11 mouse cellular contexts compared by ENCODE assay signal in genomic region chr2:169636414-169636813, GRCm38 (mm10). TPM values are rescaled to one million over a fixed set of nuclear protein-coding genes. Genes with fewer than 3 reads are reported as not detected.
A peak's percentile ranks its signal among the peaks of the same experiment; 100 is the strongest.
DNase-seq lines count a peak whose midpoint lies in the region; ATAC-seq and TF ChIP-seq lines count a peak whose summit lies in the region.
"Had no signal": no experiment of that assay in that cellular context is flagged by ENCODE, and none has a peak within 500 bp of the region (broad histone marks: within the 10 kb centered on the region; RNA-seq: fewer than 3 reads in every experiment).

No protein-coding gene starts in this region.

- H3K4me1 ChIP-seq in forebrain, embryonic 12.5 days = peaks cover 18% of the 10 kb centered on the region
- H3K4me1 ChIP-seq in forebrain, embryonic 11.5 days (replicated peaks; ENCODE audit: control insufficient read depth, insufficient read depth, low read length) = no peaks in the 10 kb centered on the region
- peaks cover 7% of the 10 kb centered on the region; the same call in 1 of the 2 replicates for H3K4me1 ChIP-seq in lung, embryonic 14.5 days (ENCODE audit: insufficient read depth)
- peaks cover 14% of the 10 kb centered on the region; the same call in 1 of the 2 replicates for H3K4me1 ChIP-seq in neural tube, embryonic 14.5 days (ENCODE audit: control insufficient read depth, insufficient read depth, low read length)

- no peak overlapping the region for H3K9ac ChIP-seq in forebrain, embryonic 12.5 days
- H3K9ac ChIP-seq in forebrain, embryonic 11.5 days (ENCODE audit: low read length) = no peak overlapping the region
- peak overlapping the region; percentile 27 for H3K9ac ChIP-seq in lung, embryonic 14.5 days
- peak overlapping the region; percentile 97; the same call in 1 of the 2 replicates for H3K9ac ChIP-seq in neural tube, embryonic 14.5 days (replicated peaks; ENCODE audit: low read depth, low read length)

- ATAC-seq in forebrain, embryonic 12.5 days (ENCODE audit: low FRiP score) = no peak
- ATAC-seq in forebrain, embryonic 11.5 days (replicated peaks; ENCODE audit: low FRiP score) = no peak
- no peak for ATAC-seq in lung, embryonic 14.5 days (ENCODE audit: insufficient read depth)
- ATAC-seq in neural tube, embryonic 14.5 days (ENCODE audit: low read depth) = no peak
- ATAC-seq: inflammation-experienced regulatory T-cells, adult 6 months; Patski had no signal

- H3K4me2 ChIP-seq in forebrain, embryonic 12.5 days = peak overlapping the region; percentile 10; the same call in 1 of the 2 replicates
- H3K4me2 ChIP-seq in forebrain, embryonic 11.5 days (ENCODE audit: low read depth, low read length, severe bottlenecking) = no peak overlapping the region
- H3K4me2 ChIP-seq in lung, embryonic 14.5 days = peak overlapping the region; percentile 87
- peak overlapping the region; percentile 76 for H3K4me2 ChIP-seq in neural tube, embryonic 14.5 days (ENCODE audit: low read depth, low read length)

- no peaks in the 10 kb centered on the region for H3K36me3 ChIP-seq in forebrain, embryonic 12.5 days (replicated peaks)
- no peaks in the 10 kb centered on the region for H3K36me3 ChIP-seq in forebrain, embryonic 11.5 days (ENCODE audit: control insufficient read depth, insufficient read depth, low read length)
- no peaks in the 10 kb centered on the region for H3K36me3 ChIP-seq in lung, embryonic 14.5 days (ENCODE audit: insufficient read depth)
- H3K36me3 ChIP-seq in neural tube, embryonic 14.5 days (ENCODE audit: control insufficient read depth, insufficient read depth, low read length) = no peaks in the 10 kb centered on the region

- no peaks in the 10 kb centered on the region for H3K9me3 ChIP-seq in forebrain, embryonic 12.5 days
- no peaks in the 10 kb centered on the region for H3K9me3 ChIP-seq in forebrain, embryonic 11.5 days (ENCODE audit: control insufficient read depth, low read length)
- no peaks in the 10 kb centered on the region for H3K9me3 ChIP-seq in lung, embryonic 14.5 days (ENCODE audit: low read depth, low read length)
- H3K9me3 ChIP-seq in neural tube, embryonic 14.5 days (ENCODE audit: control insufficient read depth, low read length) = no peaks in the 10 kb centered on the region

- H3K27ac ChIP-seq in forebrain, embryonic 12.5 days = no peak overlapping the region
- no peak overlapping the region for H3K27ac ChIP-seq in forebrain, embryonic 11.5 days (ENCODE audit: low read depth, low read length)
- H3K27ac ChIP-seq in lung, embryonic 14.5 days (ENCODE audit: low read depth) = peak overlapping the region; percentile 56; the same call in 1 of the 2 replicates
- H3K27ac ChIP-seq in neural tube, embryonic 14.5 days (ENCODE audit: low read depth, low read length) = peak overlapping the region; percentile 40; the same call in 1 of the 2 replicates

- DNase-seq in forebrain, embryonic 11.5 days (ENCODE audit: low spot score) = no peak
- no peak for DNase-seq in lung, embryonic 14.5 days
- no peak for DNase-seq in lung, postnatal 4 days
- peak; percentile 35 for DNase-seq in kidney, postnatal 14 days
- DNase-seq in layer of hippocampus, postnatal 14 days (ENCODE audit: low spot score in 2 of 2) = no peak
- DNase-seq in adrenal gland, postnatal 25 days = no peak
- DNase-seq: left cerebral cortex, postnatal 4 days had no signal

- no peak for TF ChIP-seq CTCF in lung, embryonic 14.5 days (IDR thresholded peaks at IDR 0.05; ENCODE audit: low read depth)

- peaks cover 3% of the 10 kb centered on the region; the same call in 1 of the 2 replicates for H3K27me3 ChIP-seq in forebrain, embryonic 12.5 days
- no peaks in the 10 kb centered on the region; the same call in 1 of the 2 replicates for H3K27me3 ChIP-seq in forebrain, embryonic 11.5 days (ENCODE audit: control insufficient read depth, insufficient read depth, low read length)
- H3K27me3 ChIP-seq in lung, embryonic 14.5 days (ENCODE audit: insufficient read depth, low read length) = no peaks in the 10 kb centered on the region
- H3K27me3 ChIP-seq in neural tube, embryonic 14.5 days (ENCODE audit: control insufficient read depth, insufficient read depth, low read length) = no peaks in the 10 kb centered on the region
- H3K27me3 ChIP-seq: Patski had no signal

- 84% methylated on average over 4 of the region's 4 CpGs for WGBS in forebrain, embryonic 12.5 days
- 86% methylated on average over 4 of the region's 4 CpGs for WGBS in forebrain, embryonic 11.5 days
- 18% methylated on average over 4 of the region's 4 CpGs for WGBS in lung, embryonic 14.5 days
- 54% methylated on average over 4 of the region's 4 CpGs for WGBS in neural tube, embryonic 14.5 days

- H3K4me3 ChIP-seq in forebrain, embryonic 12.5 days (replicated peaks) = no peak overlapping the region
- H3K4me3 ChIP-seq in forebrain, embryonic 11.5 days (ENCODE audit: low read depth, low read length) = no peak overlapping the region
- H3K4me3 ChIP-seq in lung, embryonic 14.5 days (ENCODE audit: low read depth, low read length) = peak overlapping the region; percentile 59
- H3K4me3 ChIP-seq in neural tube, embryonic 14.5 days (ENCODE audit: low read depth, low read length) = peak overlapping the region; percentile 34

RNA-seq across cellular contexts. Expression of gene Tshz2, which starts 3.6 kb away (rescaled TPM):
- polyA plus RNA-seq in forebrain, embryonic 12.5 days (2016; fragmentation: Nextera tagmentation; extraction: Ambion mirVana) = 8.4 TPM in 2 replicates
- 2.5 and 3.1 TPM in 2 replicates for polyA plus RNA-seq in forebrain, embryonic 11.5 days (2014; fragmentation: Nextera tagmentation; extraction: Ambion mirVana)
- 7.9 and 8.9 TPM in 2 replicates for polyA plus RNA-seq in lung, embryonic 14.5 days (2014; fragmentation: Nextera tagmentation; extraction: Ambion mirVana)
- 54.5 and 58.5 TPM in 2 replicates for polyA plus RNA-seq in neural tube, embryonic 14.5 days (2014; fragmentation: Nextera tagmentation; extraction: Ambion mirVana)
- total RNA-seq in layer of hippocampus, postnatal 14 days (2021) = 10 to 100 TPM in 1 of 2 experiments, 1 to 10 TPM in 1; 8.6 to 26.7 TPM
- total RNA-seq in adrenal gland, postnatal 25 days (2021) = 41.8 and 43.9 TPM in 2 replicates

RNA-seq across cellular contexts. Expression of gene Gm11011, which starts 48.9 kb away (rescaled TPM):
- polyA plus RNA-seq in forebrain, embryonic 12.5 days (2016; fragmentation: Nextera tagmentation; extraction: Ambion mirVana) = not detected in 2 replicates
- polyA plus RNA-seq in forebrain, embryonic 11.5 days (2014; fragmentation: Nextera tagmentation; extraction: Ambion mirVana) = not detected in 2 replicates
- not detected in 2 replicates for polyA plus RNA-seq in lung, embryonic 14.5 days (2014; fragmentation: Nextera tagmentation; extraction: Ambion mirVana)
- not detected in 2 replicates for polyA plus RNA-seq in neural tube, embryonic 14.5 days (2014; fragmentation: Nextera tagmentation; extraction: Ambion mirVana)
- not detected for total RNA-seq in layer of hippocampus, postnatal 14 days (2021)
- not detected in 2 replicates for total RNA-seq in adrenal gland, postnatal 25 days (2021)
- total RNA-seq: left cerebral cortex, postnatal 4 days had no signal
- polyA plus RNA-seq: inflammation-experienced regulatory T-cells, adult 6 months; Patski had no signal

Comparison
In these comparisons a context has a peak if more than half of its experiments do, and no peak if none do; other contexts are left out.
1. H3K27ac ChIP-seq: peak in lung, embryonic 14.5 days (single experiment) and neural tube, embryonic 14.5 days (single experiment); none in forebrain, embryonic 12.5 days (single experiment) and forebrain, embryonic 11.5 days (single experiment).
2. H3K4me3 ChIP-seq: peak in lung, embryonic 14.5 days (single experiment) and neural tube, embryonic 14.5 days (single experiment); none in forebrain, embryonic 12.5 days (single experiment) and forebrain, embryonic 11.5 days (single experiment).
3. H3K9ac ChIP-seq: peak in lung, embryonic 14.5 days (single experiment) and neural tube, embryonic 14.5 days (single experiment); none in forebrain, embryonic 12.5 days (single experiment) and forebrain, embryonic 11.5 days (single experiment).